Mouse (Mus musculus) spleen, postnatal 36 days (tissue): ENCODE data around the gene Fam168a.

Experiments
- DNase-seq, 2 experiments: peaks; one replicate each; pipeline ENCODE4 v3.0.0; 2022; ENCODE audit warnings: low spot score in 2 of 2, mixed read lengths in 1 of 2

The Fam168a gene

DNA sequence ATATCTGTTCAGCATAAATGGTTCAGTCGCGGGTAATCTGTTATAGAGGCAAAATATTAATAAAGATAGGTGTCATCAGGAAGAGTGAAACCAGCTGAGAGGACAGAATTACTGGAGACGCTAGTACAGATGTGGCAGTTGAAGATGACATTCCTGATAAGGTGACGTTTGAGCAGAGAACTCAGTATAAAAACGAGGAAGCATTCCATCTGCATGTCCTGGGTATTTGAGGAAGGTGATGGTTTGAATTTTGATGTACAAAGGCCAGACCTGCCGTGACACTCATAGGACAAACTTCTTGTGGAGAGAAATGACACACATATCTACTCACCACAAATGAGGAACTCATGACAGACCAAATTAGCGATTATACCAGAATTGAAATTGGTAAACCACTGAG is 73.8 kb downstream of the Fam168a start:
- DNase-seq = no peak

DNA sequence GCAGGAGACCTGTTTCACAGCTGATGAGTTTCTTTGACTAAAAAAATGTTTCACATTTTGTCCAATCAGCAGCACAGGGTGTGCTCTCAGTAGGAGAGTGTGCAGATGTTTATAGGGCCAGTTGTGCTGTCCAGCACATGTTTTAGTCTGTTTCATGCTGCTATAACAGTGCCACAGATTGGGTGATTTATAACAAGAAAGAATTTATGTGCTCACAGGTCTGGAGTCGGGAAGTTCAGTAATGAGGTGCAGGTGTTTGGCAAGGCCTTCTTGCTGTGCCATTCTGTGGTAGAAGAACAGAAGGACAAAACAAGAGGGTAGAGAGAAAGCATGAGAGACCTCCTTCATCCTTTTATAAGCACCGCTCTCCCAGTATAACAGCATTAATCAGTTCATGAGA is 78.2 kb downstream of the Fam168a start:
- DNase-seq = no peak

DNA sequence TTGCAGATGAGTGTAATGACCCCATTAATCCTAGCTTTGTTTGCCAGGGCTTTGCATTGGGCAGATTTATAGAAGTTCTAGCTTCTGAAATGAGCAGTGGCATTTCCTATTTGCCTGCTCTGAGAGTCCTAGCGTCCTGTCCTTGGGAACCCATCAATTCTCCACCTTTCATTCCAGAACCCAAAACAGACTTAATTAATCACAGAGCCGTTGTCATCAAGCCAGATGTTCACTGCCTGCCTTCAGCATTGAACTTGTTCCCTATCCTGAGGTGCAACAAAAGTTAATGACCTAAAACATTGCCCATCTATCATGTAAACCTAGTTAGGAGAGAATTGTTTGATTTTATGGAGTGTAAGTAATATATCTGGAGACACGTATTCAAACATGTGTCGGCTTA is 79.0 kb downstream of the Fam168a start:
- no peak for DNase-seq

DNA sequence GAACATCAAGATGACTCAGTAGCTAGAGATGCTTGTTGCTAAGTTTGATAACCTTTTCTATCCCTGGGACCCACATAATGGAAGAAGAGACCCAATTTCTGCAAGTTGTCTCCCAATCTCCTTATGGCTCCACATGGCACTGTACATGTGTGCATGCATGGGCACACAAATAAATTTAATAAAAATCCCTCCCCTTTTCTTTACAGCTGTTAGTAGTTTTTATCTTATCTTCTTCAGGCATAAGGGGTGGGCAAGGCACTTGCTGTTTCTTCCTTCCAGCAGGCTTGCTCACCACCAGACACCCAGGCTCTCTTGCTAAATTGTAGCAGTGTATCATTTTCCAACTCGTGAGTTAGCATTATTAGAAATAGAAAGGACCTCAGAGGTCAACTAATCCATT is 79.6 kb downstream of the Fam168a start:
- peak in 1 of 2 experiments; percentile 20 for DNase-seq

DNA sequence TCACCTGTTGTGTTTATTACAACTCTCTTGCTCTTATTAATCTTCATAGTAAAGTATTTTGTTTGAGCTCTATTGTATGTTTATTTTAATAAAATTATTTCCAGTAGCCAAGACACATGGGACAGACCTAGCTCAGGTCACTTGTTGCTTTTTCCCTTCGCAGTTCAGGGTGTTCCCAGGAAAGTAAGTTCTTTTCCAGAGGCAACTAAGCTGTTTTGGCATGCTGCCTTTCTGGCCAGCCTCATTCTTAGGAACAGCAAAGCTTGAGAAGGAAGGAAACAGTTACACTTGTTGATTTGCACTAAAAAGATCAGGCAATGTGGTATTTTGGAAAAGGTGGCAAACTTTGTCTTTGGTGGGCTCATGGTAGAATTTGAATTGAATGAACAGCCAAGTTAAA is 81.9 kb downstream of the Fam168a start:
- no peak for DNase-seq

DNA sequence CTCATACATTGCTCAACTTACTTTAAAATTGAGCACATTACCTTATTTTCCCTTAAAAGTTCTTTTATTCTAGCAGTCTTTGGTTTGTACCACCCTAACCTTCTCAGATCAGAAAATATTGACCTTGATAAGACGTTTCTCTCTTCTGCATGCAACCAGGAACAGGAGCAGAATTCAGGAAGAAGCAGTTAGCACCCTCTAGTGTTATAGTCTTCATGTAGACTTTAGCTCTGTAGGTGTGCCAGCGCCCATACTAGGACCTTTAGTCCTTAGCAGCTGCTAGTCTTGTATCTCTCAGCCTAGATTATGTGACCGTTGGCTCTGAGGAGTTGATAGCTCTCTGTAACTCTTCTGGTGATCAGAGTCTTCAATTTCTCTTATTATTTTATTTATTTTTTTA is 92.4 kb downstream of the Fam168a start:
- DNase-seq = peak in 1 of 2 experiments; percentile 18

DNA sequence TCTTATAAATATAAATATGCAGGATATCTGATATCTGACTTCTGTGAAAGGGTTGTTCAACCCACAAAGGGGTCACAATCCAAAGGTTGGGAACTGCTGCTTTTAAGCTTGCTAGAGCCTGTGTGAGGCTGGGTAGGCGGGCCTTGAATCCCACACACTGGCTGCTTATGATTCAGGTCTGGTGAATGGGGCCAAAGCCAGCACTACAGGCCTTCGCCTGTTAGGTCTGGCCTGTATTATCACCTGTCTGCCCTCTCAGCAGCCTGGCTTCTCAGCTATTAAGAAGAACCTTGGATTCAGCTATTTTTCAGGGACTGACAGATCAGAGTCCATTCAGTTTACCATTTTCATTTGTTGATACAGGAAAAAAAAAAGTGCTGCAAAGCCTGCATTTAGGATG is 99.0 kb downstream of the Fam168a start:
- DNase-seq = no peak

DNA sequence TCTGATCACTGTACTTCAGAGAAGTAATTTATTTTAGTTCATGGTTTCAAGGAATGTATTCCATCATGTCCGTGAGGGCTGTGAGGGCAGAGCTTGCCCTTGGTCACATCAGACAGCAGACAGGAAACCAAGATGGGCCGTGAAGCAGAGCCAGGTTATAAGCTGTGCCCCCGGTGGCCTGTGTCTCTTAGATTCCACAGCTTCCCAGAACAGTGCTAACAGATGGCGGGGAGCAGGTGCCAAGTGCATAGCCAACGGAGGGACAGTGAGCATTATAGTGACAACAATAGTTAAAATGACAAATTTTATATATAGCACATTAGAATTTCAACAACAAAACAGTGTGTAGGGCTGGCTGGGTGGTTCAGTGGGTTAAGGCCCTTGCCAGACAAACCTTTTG is 105.5 kb downstream of the Fam168a start:
- DNase-seq = no peak

DNA sequence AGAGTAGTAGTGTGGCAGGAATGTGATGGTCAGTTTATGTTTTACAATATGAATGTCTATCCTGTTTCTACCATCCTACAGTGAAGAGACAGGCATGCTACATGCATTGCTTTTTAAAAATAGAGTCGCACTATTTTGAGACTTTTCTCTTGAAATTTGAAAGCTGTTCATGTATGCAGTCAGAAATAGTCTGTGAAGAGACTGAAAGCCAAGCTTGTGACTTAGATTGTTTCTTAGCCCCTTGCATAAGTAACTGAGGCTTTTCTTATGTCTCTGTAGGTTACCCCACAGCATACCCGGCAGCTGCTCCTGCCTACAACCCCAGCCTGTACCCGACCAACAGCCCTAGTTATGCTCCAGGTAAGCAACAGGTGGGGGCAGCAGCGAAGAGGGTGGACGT is 106.2 kb downstream of the Fam168a start:
- DNase-seq = no peak

DNA sequence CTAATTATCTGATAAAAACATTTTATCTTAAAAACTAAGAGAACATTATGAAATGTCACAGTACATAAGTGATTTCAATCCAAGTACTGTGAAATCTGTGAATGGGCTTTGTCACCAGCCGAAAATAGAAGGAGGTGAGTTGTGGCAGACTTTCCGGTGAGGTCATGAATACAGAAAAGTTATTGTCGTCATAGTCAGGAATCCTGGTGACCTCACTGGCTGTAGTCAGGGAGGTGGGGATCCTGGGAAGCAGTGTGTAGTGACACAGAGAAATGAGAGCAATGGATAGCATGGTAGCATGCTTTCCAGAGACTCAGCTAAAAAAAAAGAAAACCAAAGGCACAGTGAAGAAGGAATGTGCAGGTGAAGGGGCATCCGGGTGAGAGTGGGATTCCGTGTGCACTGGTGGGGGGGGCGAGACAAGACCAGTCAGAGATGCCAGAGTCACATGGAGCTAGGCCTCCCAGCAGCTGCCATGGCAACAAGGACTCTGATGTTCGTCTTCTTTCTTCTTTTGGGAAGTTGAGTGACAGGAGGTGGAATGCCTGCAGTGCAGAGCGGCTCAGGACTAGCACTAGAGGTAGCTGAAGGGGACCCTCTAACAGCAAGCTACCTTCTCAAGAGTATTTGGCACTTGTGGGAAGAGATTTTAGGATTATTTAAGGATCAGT is 109.6 kb downstream of the Fam168a start:
- no peak for DNase-seq

DNA sequence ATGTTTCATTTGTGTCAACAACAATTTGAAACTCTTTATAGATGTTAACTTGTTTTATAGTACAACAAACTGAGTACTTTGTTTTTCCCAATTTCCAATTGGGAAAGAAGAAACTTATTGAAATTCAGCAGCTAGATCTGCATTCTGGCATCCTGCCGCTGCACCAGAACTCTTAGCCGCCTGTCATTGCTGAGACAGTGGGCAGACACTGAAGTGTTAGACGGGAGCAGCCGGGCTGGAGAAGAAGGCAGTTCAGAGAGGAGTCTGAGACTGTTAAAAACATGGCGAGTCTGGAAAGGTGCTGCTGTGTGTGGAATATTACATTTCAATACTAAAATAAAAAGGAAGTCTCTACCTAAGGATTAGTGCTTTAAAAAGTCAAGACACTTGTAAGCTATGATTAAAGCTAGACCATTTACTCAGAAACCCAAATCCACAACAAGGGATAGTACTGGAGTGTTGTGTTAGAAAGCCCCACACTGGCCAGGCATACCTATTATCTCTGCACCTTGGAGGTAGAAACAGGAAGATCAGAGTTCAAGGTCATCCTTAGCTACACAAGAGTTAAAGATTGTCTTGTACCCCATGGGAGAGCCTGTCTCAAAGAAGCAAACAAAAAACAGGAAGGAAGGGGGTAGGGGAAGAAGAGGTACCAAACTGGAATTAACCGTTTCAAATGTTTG is 110.5 kb downstream of the Fam168a start:
- no peak for DNase-seq

DNA sequence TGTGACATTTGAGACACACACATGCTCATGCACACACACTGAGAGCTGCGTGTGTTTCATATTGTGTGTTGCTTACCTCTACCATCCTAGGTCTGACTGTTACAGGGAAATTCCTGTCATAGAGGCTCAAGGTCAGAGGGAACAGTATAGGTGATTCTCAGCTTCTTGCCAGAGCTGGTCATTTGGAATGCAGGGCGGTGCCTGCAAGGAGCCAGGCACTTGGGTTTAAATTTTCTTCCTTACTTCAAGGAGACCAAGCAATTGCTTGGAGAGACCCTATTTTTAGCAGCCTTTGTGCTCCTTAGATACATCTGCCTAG is 111.0 kb downstream of the Fam168a start:
- DNase-seq = no peak

DNA sequence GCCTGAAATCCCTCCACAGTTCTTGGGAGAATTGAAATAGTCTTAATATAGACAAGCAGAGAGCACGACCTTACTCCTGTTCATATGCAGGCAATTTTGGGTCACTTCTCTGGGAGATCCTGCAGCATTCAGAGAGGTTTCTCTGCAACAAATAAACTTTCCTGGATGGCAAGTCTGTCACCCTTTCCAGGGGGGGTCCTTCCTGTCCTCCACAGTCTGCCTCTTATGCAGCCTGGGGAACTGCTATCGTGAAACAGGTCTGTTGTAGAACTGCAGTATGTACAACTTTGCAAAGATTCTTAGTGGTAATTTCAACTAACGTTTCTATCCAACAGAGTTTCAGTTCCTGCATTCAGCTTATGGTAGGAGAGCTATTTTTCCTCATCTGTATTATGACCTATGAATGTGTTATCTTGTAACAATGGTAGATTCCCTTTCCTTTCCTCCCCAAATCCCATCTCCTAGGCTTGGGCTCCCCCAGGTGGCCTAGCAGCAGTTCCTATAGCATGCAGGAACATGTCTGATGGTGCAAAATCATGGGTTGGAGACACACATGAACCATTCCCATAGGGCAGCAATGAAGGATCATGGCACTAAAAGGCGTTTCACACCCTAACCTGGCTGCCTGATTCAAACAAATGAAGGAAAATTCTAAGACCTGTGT is 112.1 kb downstream of the Fam168a start:
- DNase-seq = no peak

DNA sequence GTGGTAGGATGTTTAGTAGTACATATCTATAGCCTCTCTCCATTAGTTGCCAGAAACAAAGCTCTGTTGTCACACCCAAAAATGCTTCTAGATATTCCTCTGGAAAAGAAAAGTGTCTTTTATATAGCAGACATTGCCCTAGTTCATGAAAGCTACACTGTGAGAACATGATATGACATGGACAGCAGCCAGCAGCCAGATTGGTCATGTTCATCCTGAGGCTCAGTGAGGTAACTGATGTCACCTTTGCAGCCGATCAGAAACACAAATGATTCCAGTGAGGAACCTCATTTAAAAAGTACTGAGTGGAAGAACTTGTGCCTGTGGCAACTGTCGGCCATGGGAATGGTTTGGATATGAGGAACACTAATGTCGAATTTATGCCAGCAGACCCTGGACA is 118.2 kb downstream of the Fam168a start:
- DNase-seq = no peak

DNA sequence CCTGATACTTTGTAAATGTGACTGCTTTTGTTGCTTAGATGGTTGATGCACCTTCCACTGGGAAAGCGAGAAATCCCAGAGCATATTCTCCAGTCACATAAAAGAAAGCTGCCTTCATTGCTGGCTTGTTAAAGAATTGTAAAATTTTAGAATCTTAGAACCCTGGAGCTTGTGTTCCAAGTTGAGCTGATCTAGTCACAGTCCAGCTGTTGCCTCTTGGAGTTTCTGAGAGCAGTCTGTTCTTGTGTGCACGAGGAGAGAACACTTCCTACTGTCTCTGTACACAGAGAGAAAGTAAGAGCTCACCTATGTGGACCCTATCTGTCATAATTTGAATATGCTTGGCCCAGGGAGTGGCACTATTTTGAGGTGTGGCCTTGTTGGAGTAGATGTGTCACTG is 122.1 kb downstream of the Fam168a start:
- DNase-seq = no peak

DNA sequence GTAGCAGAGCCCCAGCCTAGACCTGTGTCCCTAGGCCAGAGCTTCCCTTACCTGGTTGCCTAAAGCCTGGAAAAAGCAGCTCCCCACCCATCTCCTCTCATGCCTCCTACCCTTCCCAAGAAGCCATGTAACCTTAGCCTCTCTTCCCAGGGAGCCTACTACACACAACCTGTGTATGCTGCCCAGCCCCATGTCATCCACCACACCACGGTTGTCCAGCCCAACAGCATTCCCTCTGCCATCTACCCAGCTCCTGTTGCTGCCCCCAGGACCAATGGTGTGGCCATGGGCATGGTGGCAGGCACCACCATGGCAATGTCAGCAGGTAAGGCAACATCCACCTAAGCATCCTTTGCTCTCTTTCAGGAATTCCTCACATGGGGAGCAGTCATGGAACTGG is 127.4 kb downstream of the Fam168a start:
- DNase-seq = no peak

DNA sequence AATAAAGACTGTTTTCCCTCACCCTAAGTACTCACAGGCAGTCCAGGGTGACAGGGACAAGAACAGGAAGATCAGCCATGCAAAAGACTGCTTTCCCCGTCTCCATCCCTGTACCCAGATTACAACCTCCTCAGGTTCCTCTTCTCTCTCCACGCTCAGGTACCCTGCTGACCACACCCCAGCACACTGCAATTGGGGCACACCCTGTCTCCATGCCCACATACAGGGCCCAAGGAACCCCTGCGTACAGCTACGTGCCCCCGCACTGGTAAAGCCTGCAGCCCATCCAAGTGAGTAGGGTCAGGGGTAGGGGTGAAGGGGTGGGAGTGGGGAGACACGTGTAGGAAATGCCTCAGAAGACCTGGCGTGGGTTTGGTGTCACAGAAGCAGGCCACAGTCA is 128.7 kb downstream of the Fam168a start:
- peak; percentile 58 to 66 for DNase-seq

DNA sequence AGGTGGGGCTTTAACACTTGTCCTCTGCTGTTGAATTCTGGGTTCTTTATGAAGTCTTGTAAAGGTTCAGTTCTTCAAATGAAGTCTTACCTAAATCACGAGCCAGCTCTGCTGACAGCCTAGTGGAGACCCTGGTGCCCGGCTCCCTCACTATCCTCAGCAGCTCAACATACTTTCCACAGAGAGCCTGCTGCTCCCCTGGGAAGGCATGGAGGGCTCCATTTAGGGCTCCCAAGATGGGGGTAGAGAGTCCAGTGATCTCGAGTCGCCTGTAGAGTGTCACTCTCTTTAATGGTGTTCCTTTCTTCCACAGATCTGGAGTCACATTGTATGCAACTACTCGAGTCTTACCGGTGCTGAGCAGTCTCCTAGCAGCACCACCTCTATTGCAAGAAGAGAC is 129.3 kb downstream of the Fam168a start:
- no peak for DNase-seq

DNA sequence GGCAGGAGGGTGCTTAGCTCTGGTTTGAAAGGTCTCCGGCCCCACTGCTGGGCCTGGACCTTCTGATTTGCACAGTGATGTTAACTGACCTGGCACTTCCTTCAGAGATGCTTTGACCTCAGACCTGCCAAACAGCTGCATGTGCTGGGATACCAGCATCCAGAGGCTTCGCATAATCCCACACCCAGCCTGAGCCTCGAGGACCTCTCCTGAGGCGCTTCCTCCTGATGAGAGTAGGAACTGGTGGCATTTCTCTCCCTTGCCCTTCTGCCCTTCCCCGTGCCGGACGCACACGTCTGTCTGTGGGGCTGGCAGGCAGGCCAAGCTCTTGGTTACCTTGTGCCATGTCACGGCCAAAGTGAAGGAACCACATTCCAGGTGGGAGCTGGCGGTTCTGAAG is 130.2 kb downstream of the Fam168a start:
- DNase-seq = no peak

DNA sequence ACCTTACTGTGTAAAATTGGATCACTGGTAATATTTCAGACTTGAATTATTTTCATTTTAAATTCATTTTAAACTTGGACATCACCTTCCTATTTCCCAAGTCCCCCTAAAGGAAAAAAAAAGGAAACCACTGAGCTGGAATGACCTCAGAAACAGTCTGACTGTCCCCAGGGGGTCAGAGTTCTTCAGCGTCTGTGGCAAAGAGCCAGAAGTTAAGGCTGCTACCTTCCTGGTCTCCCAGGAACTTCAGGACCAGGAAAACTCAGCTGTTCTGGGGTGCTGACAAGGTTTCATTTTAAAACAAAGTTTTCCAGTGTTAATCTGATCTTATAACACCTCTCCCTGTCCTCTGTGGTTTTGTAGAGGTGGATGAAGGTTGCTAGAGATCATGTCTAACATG is 131.3 kb downstream of the Fam168a start:
- DNase-seq = no peak

DNA sequence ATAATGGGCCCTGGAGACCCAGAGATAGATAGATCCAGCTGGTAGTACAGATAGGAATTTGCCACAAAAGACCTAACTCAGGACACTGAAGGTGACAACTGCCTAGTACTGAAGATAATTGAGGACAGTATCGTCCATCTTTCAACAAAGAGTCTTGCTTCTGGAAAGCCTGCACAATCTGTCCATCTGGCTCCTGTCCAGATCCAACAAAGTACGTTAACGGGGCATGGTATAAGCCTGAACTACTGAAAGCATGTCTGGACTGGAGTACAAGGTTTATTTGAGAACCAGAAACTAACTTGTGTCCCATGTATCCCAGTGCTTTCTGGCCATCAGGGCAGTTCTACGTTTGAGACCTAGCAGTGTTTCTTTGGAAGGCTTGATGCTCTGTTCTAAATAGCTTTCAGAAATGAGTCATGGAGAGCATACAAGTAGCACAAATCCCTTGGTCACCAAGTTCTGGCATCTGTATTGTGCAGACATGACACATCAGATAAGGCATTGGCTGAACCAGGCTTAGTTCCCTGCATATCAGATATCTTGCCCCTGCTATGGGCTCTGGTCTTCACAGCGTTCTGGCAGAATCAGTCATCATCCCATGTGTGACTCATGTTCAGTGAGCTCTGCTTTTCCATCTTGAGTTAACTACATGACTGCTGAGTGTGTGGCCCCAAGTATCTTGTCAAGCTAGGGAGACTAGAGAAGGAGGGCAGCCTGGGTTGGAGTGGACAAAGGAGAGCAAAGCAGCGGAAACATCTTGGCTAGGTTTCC is 133.4 kb downstream of the Fam168a start:
- no peak for DNase-seq

DNA sequence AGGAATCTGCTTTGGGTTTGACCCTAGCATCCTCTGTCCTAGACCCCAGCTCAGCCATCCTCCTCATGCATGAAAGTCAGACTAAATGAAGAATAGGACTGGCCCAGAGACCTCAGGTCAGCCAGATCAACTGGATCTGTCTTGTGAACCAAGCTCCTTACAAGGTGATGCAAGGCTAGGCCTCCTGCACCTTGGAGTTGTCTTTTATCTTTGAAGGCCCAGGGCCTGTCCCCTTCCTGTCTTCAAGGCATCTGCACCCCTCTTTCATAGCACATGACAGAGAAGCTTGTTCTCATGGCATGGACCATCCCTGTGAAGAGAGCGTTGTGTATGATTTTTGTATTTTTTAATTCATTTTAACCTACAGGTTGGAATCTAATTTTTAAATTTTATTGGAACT is 134.5 kb downstream of the Fam168a start:
- no peak for DNase-seq

DNA sequence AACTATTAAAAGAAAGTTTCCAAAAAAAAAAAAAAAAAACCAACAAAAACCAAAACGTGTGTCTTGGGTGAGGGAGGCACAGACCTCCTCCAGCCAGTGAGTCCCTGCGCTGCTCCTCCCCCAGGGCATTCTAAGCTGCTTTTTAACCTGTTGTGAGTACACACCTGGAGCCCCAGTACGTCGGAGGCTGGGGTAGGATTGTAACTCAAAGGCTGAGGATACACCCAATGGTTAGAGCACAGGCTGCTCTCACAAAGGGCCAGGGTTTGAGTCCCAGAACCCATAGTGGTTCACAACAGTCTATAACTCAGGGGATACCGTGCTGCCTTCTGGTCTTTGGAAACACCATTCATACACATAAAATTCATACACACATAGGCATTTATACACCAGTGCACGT is 135.2 kb downstream of the Fam168a start:
- no peak for DNase-seq
